Mouse (Mus musculus): ENCODE measurements at regions not wholly inside any gene's neighbourhood (a gene's known extent, or its start where the extent isn't known, plus 50 kb on each side); places are given as distances from the start of the nearest gene placed in this dataset.

DNA sequence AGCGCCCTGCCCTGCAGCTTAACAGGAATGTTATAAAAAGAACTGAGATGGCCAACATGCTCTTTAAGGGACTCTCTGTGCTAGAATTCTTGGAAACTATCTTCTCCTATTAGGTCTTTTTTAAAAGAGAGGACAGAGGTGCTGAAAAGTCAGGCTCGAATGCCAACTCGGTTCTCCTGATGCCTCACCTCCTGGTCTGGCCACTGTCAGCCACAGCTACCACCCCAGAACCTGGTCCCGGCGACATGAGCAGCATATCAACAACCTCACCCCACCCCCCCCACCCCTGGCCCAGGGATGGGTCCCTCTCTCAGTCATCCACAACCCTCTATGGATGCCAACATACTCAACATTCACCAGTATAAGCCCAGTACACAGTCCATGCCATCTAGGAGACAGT, 49.8 kb upstream of the Rgma start:
- no peak for DNase-seq
